Mouse (Mus musculus): Measurements from ENCODE around the gene Esf1.
"Not testable (repeated sequence)": the region's sequence is repeated elsewhere in the genome, so short reads cannot be mapped to it uniquely, and the experiment has no call there.

Gene Esf1

GRCm38 (mm10) chr2:140096034-140096433 lies 74.3 kb downstream of the Esf1 start:
- no peak for DNase-seq (ENCODE audit: inconsistent ontology term)

GRCm38 (mm10) chr2:140093433-140093832 lies 76.9 kb downstream of the Esf1 start:
- DNase-seq (ENCODE audit: inconsistent ontology term), result peak; percentile 36

GRCm38 (mm10) chr2:140084245-140084644 lies 86.1 kb downstream of the Esf1 start:
- no peak for DNase-seq (ENCODE audit: inconsistent ontology term)

- DNase-seq (ENCODE audit: inconsistent ontology term), result no peak
These were observed 89.4 kb downstream of the Esf1 start for GRCm38 (mm10) chr2:140080747-140081577.

- DNase-seq (ENCODE audit: inconsistent ontology term), result not testable (repeated sequence)
These were observed 91.1 kb downstream of the Esf1 start for GRCm38 (mm10) chr2:140079284-140079683.

GRCm38 (mm10) chr2:140078600-140079280 lies 91.6 kb downstream of the Esf1 start:
- no peak for DNase-seq (ENCODE audit: inconsistent ontology term)

- no peak for DNase-seq (ENCODE audit: inconsistent ontology term)
These were observed 92.9 kb downstream of the Esf1 start for GRCm38 (mm10) chr2:140077476-140077875.

- no peak for DNase-seq (ENCODE audit: inconsistent ontology term)
These were observed 95.2 kb downstream of the Esf1 start for GRCm38 (mm10) chr2:140075150-140075549.
